Mouse (Mus musculus) embryonic stem cell, embryonic (primary cell): ENCODE data around the gene Gjd2.

Experiments used
- CTCF ChIA-PET, 4 experiments: fragments of 300-600 bp in 2 of 4; fragments of 350-600 bp in 2 of 4; sonication (Branson Sonifier 250); formaldehyde crosslinking; loops; one replicate each; lab custom pipeline; 2022; ENCODE audit warnings: inconsistent platforms in 2 of 4; lab: Charles Lee
- POLR2A ChIA-PET, 4 experiments: fragments of 300-600 bp in 2 of 4; fragments of 350-600 bp in 2 of 4; sonication (Branson Sonifier 250); formaldehyde crosslinking; loops; one replicate each; lab custom pipeline; 2022; ENCODE audit warnings: antibody characterized with exemption in 4 of 4, inconsistent platforms in 1 of 4; lab: Charles Lee

Gene Gjd2

GRCm38 (mm10) chr2:114019474-114020209 lies 6.2 kb upstream of the Gjd2 start:
- ChIA-PET CTCF (interaction anchor here in 1 of 4 experiments (0.6 kb wide), 1 partner anchor 90 kb away, joined by 3 read pairs; no protein-coding TSS in a partner anchor), POLR2A (no interaction called here)

GRCm38 (mm10) chr2:114018136-114018535 lies 4.7 kb upstream of the Gjd2 start:
- ChIA-PET CTCF (interaction anchor here in 1 of 4 experiments (0.5 to 1.0 kb wide), 2 partner anchors 12 to 370 kb away, joined by 3 to 4 read pairs; no protein-coding TSS in a partner anchor), POLR2A (no interaction called here)

DNA sequence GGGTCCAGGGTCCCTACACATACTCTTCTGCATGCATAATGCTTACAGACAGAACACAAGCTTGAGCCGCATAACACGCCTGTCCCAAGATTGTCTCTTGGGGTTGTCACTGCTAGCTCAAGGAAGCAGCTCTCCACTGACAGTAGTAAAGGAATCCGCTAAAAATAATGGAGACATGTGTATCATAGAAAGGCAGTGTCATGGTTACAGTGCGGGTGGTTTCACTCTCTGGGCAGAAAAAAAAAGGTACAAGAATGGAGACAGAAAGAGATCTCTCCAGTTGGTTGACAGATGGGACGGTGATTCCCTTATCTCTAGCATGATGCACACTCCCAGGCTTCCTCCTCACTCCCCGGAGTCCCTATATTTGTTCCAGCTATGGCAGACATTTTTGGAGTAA lies 1.4 kb upstream of the Gjd2 start:
- POLR2A ChIA-PET: no interaction called here
- CTCF ChIA-PET: interaction anchor here in 2 of 4 experiments (0.5 to 0.7 kb wide), 2 partner anchors 14 to 811 kb away, joined by 3 to 4 read pairs; no protein-coding TSS in a partner anchor

- CTCF ChIA-PET: no interaction called here
- POLR2A ChIA-PET: interaction anchor here in 2 of 4 experiments (1.5 to 1.9 kb wide), 2 partner anchors 165 kb away, joined by 4 to 6 read pairs; partner anchors contain the start of gene Arhgap11a (in 2 of the 2)
These were observed 427 bp upstream of the Gjd2 start for GRCm38 (mm10) chr2:114013846-114014245.

GRCm38 (mm10) chr2:114012749-114013211 lies 639 bp downstream of the Gjd2 start:
- ChIA-PET POLR2A (interaction anchor here in 3 of 4 experiments (1.0 to 1.9 kb wide), 4 partner anchors 24 to 164 kb away, joined by 3 to 6 read pairs (median 4); partner anchors contain the start of gene Arhgap11a (in 2 of the 3)), CTCF (no interaction called here)

- CTCF ChIA-PET: interaction anchor here in 1 of 4 experiments (1.1 kb wide), 1 partner anchor 45 kb away, joined by 4 read pairs; no protein-coding TSS in a partner anchor
- POLR2A ChIA-PET: interaction anchor here in 1 of 4 experiments (1.0 kb wide), 1 partner anchor 46 kb away, joined by 3 read pairs; no protein-coding TSS in a partner anchor
These were observed 1.6 kb downstream of the Gjd2 start for GRCm38 (mm10) chr2:114011838-114012237.

- ChIA-PET POLR2A (no interaction called here), CTCF (no interaction called here)
These were observed 5.1 kb downstream of the Gjd2 start for GRCm38 (mm10) chr2:114008321-114008720.

DNA sequence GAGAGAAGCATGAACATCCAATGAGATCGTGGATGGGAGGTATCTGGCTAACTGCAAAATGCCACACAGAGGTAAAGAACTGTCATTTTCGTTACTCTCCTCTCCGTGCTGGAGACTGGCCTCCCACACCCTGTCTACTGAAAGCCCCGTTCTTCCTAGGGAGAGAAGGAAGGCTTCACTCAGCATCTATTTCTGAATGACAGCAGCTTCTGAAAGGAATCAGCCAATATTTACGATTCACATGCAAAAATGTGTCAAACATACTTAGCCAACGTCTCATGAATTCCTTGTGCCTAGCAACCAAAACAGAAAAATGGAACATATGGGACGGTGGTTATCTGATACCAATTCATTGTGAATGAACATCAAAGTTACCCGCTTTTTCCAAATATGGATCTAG lies 15.9 kb downstream of the Gjd2 start:
- ChIA-PET POLR2A (no interaction called here), CTCF (no interaction called here)

GRCm38 (mm10) chr2:113996930-113997329 lies 16.5 kb downstream of the Gjd2 start:
- ChIA-PET CTCF (no interaction called here), POLR2A (interaction anchor here in 1 of 4 experiments (0.8 kb wide), 1 partner anchor 9 kb away, joined by 3 read pairs; no protein-coding TSS in a partner anchor)

DNA sequence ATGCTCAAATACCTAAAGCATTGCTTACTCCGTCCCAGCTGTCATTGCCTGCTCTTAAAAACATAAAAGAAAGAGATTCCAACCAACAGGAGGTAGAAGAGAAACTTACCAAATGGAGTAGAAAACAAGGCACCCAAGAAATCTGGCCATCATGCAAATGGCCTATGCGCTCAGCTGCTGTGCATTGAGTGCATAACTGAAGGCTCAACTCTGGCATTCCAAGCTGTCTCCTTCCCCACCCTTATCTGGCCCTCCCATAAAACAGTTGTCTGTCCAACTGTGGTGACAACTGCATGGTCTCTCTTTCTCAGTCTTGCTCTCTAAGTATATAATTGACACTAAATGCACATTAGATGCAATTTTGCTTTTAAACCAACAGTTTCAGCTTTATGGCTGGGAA lies 28.5 kb downstream of the Gjd2 start:
- CTCF ChIA-PET: interaction anchor here in 1 of 4 experiments (1.3 kb wide), 1 partner anchor 19 kb away, joined by 3 read pairs; no protein-coding TSS in a partner anchor
- POLR2A ChIA-PET: interaction anchor here in 1 of 4 experiments (0.6 kb wide), 1 partner anchor 14 kb away, joined by 4 read pairs; no protein-coding TSS in a partner anchor

DNA sequence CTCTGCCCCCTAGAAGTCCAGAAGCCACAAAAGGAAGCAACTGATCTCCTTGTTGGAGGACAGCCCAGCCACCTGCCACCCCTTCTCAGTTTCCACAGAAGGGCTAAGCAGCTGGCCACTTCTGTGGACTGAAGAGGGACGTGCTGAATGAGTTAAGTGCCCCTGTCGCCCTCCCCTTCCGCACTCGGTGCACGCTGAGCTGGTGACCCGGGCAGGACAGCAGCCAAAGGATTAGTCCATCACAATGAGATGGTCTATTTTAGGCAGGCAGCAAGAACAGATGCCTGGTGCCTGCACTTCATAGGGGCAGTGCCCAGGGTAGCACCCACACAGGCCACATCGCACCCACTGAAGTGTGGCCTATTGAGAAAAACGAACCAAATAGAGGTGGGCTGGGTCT lies 32.8 kb downstream of the Gjd2 start:
- ChIA-PET POLR2A (interaction anchor here in 1 of 4 experiments (0.9 kb wide), 1 partner anchor 132 kb away, joined by 3 read pairs; the partner anchor contains the start of gene Arhgap11a), CTCF (no interaction called here)

DNA sequence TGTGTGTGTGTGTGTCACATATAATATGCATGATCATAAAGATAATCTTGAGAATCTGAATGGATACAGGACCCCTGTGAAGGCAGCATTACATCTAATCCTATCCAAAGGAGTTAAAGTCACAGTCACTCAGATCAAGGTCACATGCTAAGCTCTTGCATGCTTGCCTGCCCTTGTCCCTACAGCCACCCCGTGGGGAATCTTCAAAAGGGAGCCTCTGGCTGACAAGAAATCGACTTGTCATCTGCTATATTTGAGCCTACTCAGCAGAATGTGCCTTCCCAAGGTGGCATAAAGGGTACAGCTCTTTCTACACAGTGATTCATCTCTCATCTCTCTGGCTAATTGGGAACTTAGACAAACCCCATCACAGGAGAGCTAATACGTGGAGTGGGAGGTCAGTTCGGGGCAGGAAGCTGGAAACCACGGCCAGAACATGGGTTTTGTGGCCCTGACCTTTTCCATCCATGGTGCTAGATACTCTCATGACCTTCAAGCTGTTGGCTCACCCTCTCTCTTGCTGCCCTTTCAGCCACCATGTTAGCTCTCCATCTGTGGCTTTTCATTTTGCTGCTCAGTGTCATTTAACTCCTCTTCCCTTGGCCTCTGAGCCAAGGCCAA lies 35.2 kb downstream of the Gjd2 start:
- ChIA-PET CTCF (no interaction called here), POLR2A (no interaction called here)

DNA sequence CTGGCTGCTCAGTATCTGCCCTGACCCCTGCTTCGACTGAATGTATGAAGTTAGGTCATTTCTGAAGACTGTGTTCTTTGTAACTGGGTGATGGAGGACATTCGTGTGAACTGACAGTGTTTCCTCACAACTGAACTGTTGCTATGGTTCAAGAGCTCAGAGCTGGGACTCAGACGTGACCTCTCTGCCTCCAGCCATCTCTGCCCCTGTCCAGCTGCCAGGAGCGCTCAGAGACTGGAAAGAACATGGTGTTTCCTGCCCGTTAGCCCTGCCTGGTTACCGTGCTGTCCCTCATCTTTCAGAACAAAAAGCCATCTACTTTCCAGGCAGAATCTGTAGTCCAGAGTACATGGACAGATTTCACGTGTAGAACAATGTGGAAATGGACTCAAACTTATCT lies 39.5 kb downstream of the Gjd2 start:
- ChIA-PET POLR2A (no interaction called here), CTCF (no interaction called here)

DNA sequence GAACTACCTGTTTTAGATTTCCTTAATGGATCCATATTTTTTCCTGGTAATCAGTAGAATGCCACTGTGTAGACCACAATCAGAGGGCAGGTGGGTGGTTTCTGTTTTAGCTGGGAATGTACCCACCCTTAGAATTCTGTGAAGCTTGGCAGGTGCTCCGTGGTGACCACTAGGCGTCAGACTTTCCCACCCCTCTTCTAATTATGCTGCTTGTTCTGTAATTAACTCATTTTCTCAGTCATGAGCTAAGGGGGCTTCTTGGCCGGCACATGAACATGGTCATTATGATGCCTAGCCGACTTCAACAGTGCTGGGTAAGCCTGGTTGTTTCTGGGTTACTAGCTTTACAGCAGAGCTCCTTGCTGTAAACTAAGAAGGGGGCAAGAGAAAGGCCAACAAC lies 47.0 kb downstream of the Gjd2 start:
- CTCF ChIA-PET: interaction anchor here in 3 of 4 experiments (0.6 to 1.2 kb wide), 8 partner anchors 9 to 438 kb away, joined by 3 to 4 read pairs (median 3); partner anchors contain the start of gene Arhgap11a (in 1 of the 3)
- POLR2A ChIA-PET: no interaction called here
